Mouse (Mus musculus): Measurements from ENCODE around the gene Usp30.

GRCm38 (mm10) chr5:114163117-114163696 lies 97.9 kb downstream of the Usp30 start:
- TF ChIP-seq CTCF (IDR thresholded peaks at IDR 0.05; ENCODE audit: borderline replicate concordance, insufficient read depth, low read length): no peak
- TF ChIP-seq POLR2A (IDR thresholded peaks at IDR 0.05; ENCODE audit: low read depth, low read length): no peak
